Mouse (Mus musculus) forebrain, embryonic 12.5 days (tissue): Measurements from ENCODE around the gene Sco1. TPM values are rescaled to one million over a fixed set of nuclear protein-coding genes. Genes with fewer than 3 reads are reported as not detected.

Experiments
- ATAC-seq: fragments of 200-750 bp; cut with Nextera tagmentation; 2 replicates; pipeline ENCODE4 v1.8.0; 2017; ENCODE audit warnings: moderate TSS enrichment; ENCODE audit not compliant: low FRiP score
- H3K27ac ChIP-seq: fragments of 300-500 bp; sonication (generic); 2 replicates; pipeline ENCODE4 v1.5.1; 2016; ENCODE audit warnings: mild to moderate bottlenecking
- H3K27me3 ChIP-seq: fragments of 300-500 bp; sonication (generic); 2 replicates; pipeline ENCODE4 v1.6.1; 2016; ENCODE audit warnings: mild to moderate bottlenecking
- H3K36me3 ChIP-seq: fragments of 300-500 bp; sonication (generic); replicated peaks from 2 replicates; pipeline ENCODE4 v1.6.1; 2016; ENCODE audit warnings: mild to moderate bottlenecking
- H3K4me1 ChIP-seq: fragments of 300-500 bp; sonication (generic); 2 replicates; pipeline ENCODE4 v1.6.1; 2016
- H3K4me2 ChIP-seq: fragments of 300-500 bp; sonication (generic); 2 replicates; pipeline ENCODE4 v1.6.1; 2016; ENCODE audit warnings: mild to moderate bottlenecking, moderate library complexity
- H3K4me3 ChIP-seq: fragments of 300-500 bp; sonication (generic); replicated peaks from 2 replicates; pipeline ENCODE4 v1.5.1; 2016; ENCODE audit warnings: mild to moderate bottlenecking
- H3K9ac ChIP-seq: fragments of 300-500 bp; sonication (generic); 2 replicates; pipeline ENCODE4 v1.6.1; 2016; ENCODE audit warnings: mild to moderate bottlenecking
- H3K9me3 ChIP-seq: fragments of 300-500 bp; sonication (generic); 2 replicates; pipeline ENCODE4 v1.6.1; 2016
- WGBS: fragments of 180-500 bp; shearing (Covaris S2); methylation state at CpG from one replicate; pipeline ENCODE4 v1.1.7; 2016; 5-methylcytosine and 5-hydroxymethylcytosine counted together
- microRNA-seq: library from miRNA; unstranded; fragments of <30 nt; microRNA quantifications from one replicate; pipeline ENCODE4, GENCODE M21; 2017
- polyA plus RNA-seq: library from polyadenylated mRNA; unstranded; fragments of >200 nt; fragmentation: Nextera tagmentation; extraction: Ambion mirVana; gene quantifications from 2 replicates; pipeline ENCODE4 v1.2.1, GENCODE M21; 2016

Sco1 gene
- polyA plus RNA-seq, 1 experiment from 2014 or later = 15.8 TPM

DNA sequence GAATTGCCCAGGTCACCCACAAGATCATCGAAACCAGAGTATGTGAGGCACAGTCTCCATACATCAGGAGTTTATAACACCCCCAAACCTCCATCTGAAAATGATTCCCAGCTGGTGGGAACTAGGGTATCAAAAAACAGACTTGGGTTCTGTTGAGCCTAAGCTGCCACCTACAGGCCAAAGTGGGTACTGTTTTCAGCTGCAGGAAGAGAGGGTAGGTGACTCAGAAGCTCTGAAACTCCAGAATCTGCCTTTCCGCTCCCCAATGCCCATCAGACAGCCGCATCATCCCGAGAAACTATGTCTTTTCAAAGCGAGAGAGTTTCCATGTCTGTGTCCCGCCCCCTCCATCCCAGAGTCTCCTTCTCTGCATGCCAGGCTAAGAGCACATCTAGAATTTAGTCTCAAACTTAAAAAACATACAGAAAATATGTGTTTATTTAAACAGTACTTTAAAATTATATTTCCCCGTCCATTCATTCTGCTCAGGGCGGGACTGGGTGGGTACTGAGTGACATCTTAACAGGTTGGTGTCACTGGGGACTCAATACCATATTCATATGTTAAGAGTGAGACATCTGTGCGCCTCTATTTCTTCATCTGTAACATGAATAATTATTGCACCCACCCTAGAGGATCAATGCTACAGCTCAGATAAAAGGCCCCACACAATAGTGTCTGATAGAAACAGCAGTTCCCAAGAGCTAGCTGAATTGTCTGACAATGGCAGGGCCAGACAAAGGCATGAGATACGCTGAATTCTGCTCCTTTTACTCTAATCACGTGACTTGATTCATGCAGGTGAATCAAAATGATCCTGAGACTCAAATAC lies 59.8 kb downstream of the Sco1 start:
- H3K9ac ChIP-seq = no peak overlapping the region
- 0 out of 2 replicates have a peak, but pooled peaks cover 18% of the 10 kb centered on the region for H3K27me3 ChIP-seq
- no peak for ATAC-seq
- no peak overlapping the region for H3K4me3 ChIP-seq
- H3K9me3 ChIP-seq = no peaks in the 10 kb centered on the region
- H3K27ac ChIP-seq = no peak overlapping the region
- WGBS = 33% methylated on average over 11 of the region's 11 CpGs
- no peak overlapping the region for H3K4me2 ChIP-seq
- H3K36me3 ChIP-seq = no peaks in the 10 kb centered on the region
- no peaks in the 10 kb centered on the region for H3K4me1 ChIP-seq

DNA sequence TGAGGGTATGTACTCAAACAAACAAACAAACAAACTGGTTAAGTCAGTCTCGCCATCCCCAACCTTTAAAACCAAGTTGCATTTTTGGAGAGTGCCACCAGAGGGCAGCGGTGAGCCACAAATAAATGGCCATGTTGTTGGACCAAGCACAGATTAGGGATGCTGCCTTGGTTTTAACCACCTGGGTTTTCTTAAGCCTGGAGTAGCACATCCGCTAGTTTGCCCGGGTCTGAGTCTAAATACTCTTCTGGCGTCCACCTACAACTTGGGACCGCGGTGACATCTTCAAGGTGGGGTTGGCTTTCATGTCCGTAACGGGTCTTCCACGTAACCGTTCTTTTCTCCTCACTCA lies 60.4 kb downstream of the Sco1 start:
- H3K27ac ChIP-seq = no peak overlapping the region
- H3K4me3 ChIP-seq = no peak overlapping the region
- no peak for ATAC-seq
- no peaks in the 10 kb centered on the region for H3K9me3 ChIP-seq
- H3K4me1 ChIP-seq = no peaks in the 10 kb centered on the region
- no peaks in the 10 kb centered on the region for H3K36me3 ChIP-seq
- no peak overlapping the region for H3K4me2 ChIP-seq
- H3K27me3 ChIP-seq = 0 out of 2 replicates have a peak, but pooled peaks cover 18% of the 10 kb centered on the region
- H3K9ac ChIP-seq = no peak overlapping the region
- 44% methylated on average over 11 of the region's 11 CpGs for WGBS

DNA sequence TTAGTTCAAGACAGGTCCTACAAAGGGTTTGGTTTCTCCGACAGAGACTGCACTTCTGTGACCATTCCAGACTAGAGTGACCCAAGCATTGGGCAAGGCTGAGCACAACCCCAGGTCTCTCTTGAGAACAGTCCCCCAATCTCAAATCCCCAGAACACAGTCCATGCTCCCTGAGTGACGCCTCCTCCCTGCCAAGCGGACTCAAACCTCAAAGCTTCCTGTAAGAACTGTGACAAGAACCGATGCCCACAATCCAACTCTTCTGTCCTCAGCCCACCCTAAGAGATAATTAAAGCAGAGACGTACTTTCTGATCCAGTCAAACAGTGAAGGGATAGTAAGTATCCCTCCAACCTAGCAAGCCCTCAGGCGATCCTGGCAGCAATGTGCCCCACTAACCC lies 60.9 kb downstream of the Sco1 start:
- Histone ChIP-seq H3K36me3 (no peaks in the 10 kb centered on the region), H3K4me3 (no peak overlapping the region), H3K9me3 (no peaks in the 10 kb centered on the region), H3K27me3 (0 out of 2 replicates have a peak, but pooled peaks cover 18% of the 10 kb centered on the region), H3K4me2 (no peak overlapping the region), H3K4me1 (no peaks in the 10 kb centered on the region), H3K9ac (no peak overlapping the region), H3K27ac (no peak overlapping the region)
- 89% methylated on average over 6 of the region's 6 CpGs for WGBS
- no peak for ATAC-seq

DNA sequence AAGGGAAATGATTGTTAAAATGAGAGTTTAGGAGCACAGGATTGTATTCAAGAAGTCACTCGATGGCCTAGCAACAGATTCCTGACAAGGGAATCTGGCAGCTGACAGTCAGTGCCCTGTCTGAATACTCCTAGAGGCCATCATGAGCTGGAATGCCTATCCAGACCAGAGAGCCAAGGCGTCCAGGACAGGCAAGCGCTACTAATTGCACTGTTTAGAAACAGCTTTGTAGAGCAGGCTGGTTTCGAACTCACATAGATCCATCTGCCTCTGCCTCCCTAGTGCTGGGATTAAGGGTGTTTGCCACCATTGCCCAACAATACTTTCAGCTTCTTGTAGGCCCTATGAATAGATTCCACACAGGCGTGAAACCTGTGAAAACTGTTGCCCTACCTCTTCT lies 61.8 kb downstream of the Sco1 start:
- Histone ChIP-seq H3K4me1 (no peaks in the 10 kb centered on the region), H3K4me2 (no peak overlapping the region), H3K4me3 (no peak overlapping the region), H3K36me3 (no peaks in the 10 kb centered on the region), H3K27ac (no peak overlapping the region), H3K9me3 (no peaks in the 10 kb centered on the region), H3K27me3 (0 out of 2 replicates have a peak, but pooled peaks cover 16% of the 10 kb centered on the region), H3K9ac (no peak overlapping the region)
- 89% methylated on average over 5 of the region's 5 CpGs for WGBS
- ATAC-seq = no peak

DNA sequence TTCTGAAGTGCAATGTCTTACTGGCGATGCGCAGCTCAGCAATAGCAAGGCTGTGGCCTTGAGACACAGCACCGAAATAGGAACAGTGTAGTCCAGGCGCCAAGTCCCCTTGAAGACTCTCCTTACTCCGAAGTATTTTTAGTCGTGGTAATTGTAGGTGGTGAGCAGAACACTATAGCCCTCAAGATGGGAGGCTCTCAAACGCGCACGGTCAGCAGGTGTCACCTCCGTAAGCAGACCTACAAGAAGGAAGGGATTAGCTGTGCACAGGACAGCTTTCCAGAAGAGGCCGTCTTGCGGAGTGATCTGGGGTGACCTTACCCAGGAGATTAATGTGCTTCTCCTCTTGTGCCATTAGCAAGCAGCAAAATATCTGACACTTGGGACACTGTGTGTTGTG lies 62.4 kb downstream of the Sco1 start:
- 93% methylated on average over 12 of the region's 12 CpGs for WGBS
- Histone ChIP-seq H3K27me3 (0 out of 2 replicates have a peak, but pooled peaks cover 11% of the 10 kb centered on the region), H3K4me3 (no peak overlapping the region), H3K27ac (no peak overlapping the region), H3K4me1 (no peaks in the 10 kb centered on the region), H3K9me3 (no peaks in the 10 kb centered on the region), H3K36me3 (no peaks in the 10 kb centered on the region), H3K9ac (no peak overlapping the region), H3K4me2 (no peak overlapping the region)
- no peak for ATAC-seq

Small RNA genes lying within 50 kb of the gene (microRNA-seq; reads per million reads assigned to microRNA genes)
- gene Mir6923 = not detected

Other genes starting within 250 kb of the Sco1 start
- gene Pirt, start 140.7 kb upstream of the Sco1 start, polyA plus RNA-seq = 0.29 and 0.32 TPM in 2 replicates
- not detected in 2 replicates for gene Tmem238l, start 96.0 kb upstream of the Sco1 start, polyA plus RNA-seq
- 0.46 and 0.81 TPM in 2 replicates for gene Tmem220, start 27.5 kb upstream of the Sco1 start, polyA plus RNA-seq
- 27.0 and 31.9 TPM in 2 replicates for gene Adprm, start 76 bp upstream of the Sco1 start, polyA plus RNA-seq
- gene Myh3, start 25.6 kb downstream of the Sco1 start, polyA plus RNA-seq = 0.33 and 0.87 TPM in 2 replicates
- gene Myh2, start 118.4 kb downstream of the Sco1 start, polyA plus RNA-seq = 0.05 and 0.08 TPM in 2 replicates
- gene Myh1, start 147.4 kb downstream of the Sco1 start, polyA plus RNA-seq = 0.05 TPM in 1 of 2 replicates, not detected in the other
- not detected in 2 replicates for gene Myh4, start 185.4 kb downstream of the Sco1 start, polyA plus RNA-seq
- 0.09 and 0.28 TPM in 2 replicates for gene Myh8, start 224.5 kb downstream of the Sco1 start, polyA plus RNA-seq